Mouse (Mus musculus) hindbrain, embryonic 16.5 days (tissue): Measurements from ENCODE around the gene Map4. TPM values are rescaled to one million over a fixed set of nuclear protein-coding genes. Genes with fewer than 3 reads are reported as not detected.

Experiments
- ATAC-seq: fragments of 200-750 bp; cut with Nextera tagmentation; 2 replicates; pipeline ENCODE4 v1.8.0; 2017; ENCODE audit warnings: moderate TSS enrichment, moderate library complexity
- H3K27ac ChIP-seq: fragments of 300-500 bp; sonication (generic); 2 replicates; pipeline ENCODE4 v1.5.1; 2014; ENCODE audit warnings: low read depth, mild to moderate bottlenecking, control low read depth, low read length, moderate library complexity
- H3K27me3 ChIP-seq: fragments of 300-500 bp; sonication (generic); replicated peaks from 2 replicates; pipeline ENCODE4 v1.6.1; 2014; ENCODE audit warnings: low read length; ENCODE audit not compliant: control insufficient read depth, insufficient read depth
- H3K36me3 ChIP-seq: fragments of 300-500 bp; sonication (generic); 2 replicates; pipeline ENCODE4 v1.6.1; 2014; ENCODE audit warnings: mild to moderate bottlenecking, low read length, moderate library complexity, mixed read lengths; ENCODE audit not compliant: control insufficient read depth, insufficient read depth
- H3K4me1 ChIP-seq: fragments of 300-500 bp; sonication (generic); 2 replicates; pipeline ENCODE4 v1.6.1; 2014; ENCODE audit warnings: low read depth, low read length; ENCODE audit not compliant: control insufficient read depth, insufficient read depth
- H3K4me2 ChIP-seq: fragments of 300-500 bp; sonication (generic); 2 replicates; pipeline ENCODE4 v1.6.1; 2014; ENCODE audit warnings: mild to moderate bottlenecking, low read length, control low read depth, moderate library complexity
- H3K4me3 ChIP-seq: fragments of 300-500 bp; sonication (generic); 2 replicates; pipeline ENCODE4 v1.5.1; 2014; ENCODE audit warnings: mild to moderate bottlenecking, low read length, control low read depth, moderate library complexity
- H3K9ac ChIP-seq: fragments of 300-500 bp; sonication (generic); 2 replicates; pipeline ENCODE4 v1.6.1; 2014; ENCODE audit warnings: low read depth, mild to moderate bottlenecking, control low read depth, low read length, moderate library complexity
- H3K9me3 ChIP-seq: fragments of 300-500 bp; sonication (generic); 2 replicates; pipeline ENCODE4 v1.6.1; 2014; ENCODE audit warnings: mild to moderate bottlenecking, low read length, moderate library complexity; ENCODE audit not compliant: control insufficient read depth
- WGBS: fragments of 180-500 bp; shearing (Covaris S2); extraction: QIAGEN DNeasy Blood & Tissue Kit; methylation state at CpG from one replicate; pipeline ENCODE4 v1.1.7; 2014; 5-methylcytosine and 5-hydroxymethylcytosine counted together
- polyA plus RNA-seq: library from polyadenylated mRNA; unstranded; fragments of >200 nt; fragmentation: Nextera tagmentation; extraction: Ambion mirVana; gene quantifications from 2 replicates; pipeline ENCODE4 v1.2.1, GENCODE M21; 2015

The Map4 gene
- polyA plus RNA-seq, 1 experiment from 2014 or later, result 206 TPM

- H3K4me3 ChIP-seq, result no peak overlapping the region
- no peaks in the 10 kb centered on the region for H3K27me3 ChIP-seq
- peaks cover 56% of the 10 kb centered on the region for H3K36me3 ChIP-seq
- WGBS, result 67% methylated on average over 3 of the region's 3 CpGs
- no peaks in the 10 kb centered on the region for H3K9me3 ChIP-seq
- no peak for ATAC-seq
- H3K4me2 ChIP-seq, result no peak overlapping the region
- no peaks in the 10 kb centered on the region for H3K4me1 ChIP-seq
- no peak overlapping the region for H3K9ac ChIP-seq
- no peak overlapping the region for H3K27ac ChIP-seq
Measured at GRCm38 (mm10) chr9:110081066-110081465, 149.8 kb downstream of the Map4 start.

- no peak overlapping the region; the same call in 1 of the 2 replicates for H3K27ac ChIP-seq
- no peak overlapping the region for H3K4me3 ChIP-seq
- no peaks in the 10 kb centered on the region for H3K27me3 ChIP-seq
- H3K4me1 ChIP-seq, result no peaks in the 10 kb centered on the region
- H3K4me2 ChIP-seq, result no peak overlapping the region
- ATAC-seq, result 0 out of 2 replicates have a peak, but pooled peaks have one; percentile 19
- peaks cover 81% of the 10 kb centered on the region for H3K36me3 ChIP-seq
- 78% methylated on average over 25 of the region's 25 CpGs for whole genome bisulfite sequencing
- H3K9ac ChIP-seq, result no peak overlapping the region
- no peaks in the 10 kb centered on the region for H3K9me3 ChIP-seq
Measured at GRCm38 (mm10) chr9:110084201-110084964, 153.1 kb downstream of the Map4 start.

GRCm38 (mm10) chr9:110085693-110086092 lies 154.4 kb downstream of the Map4 start:
- Histone ChIP-seq H3K4me3 (no peak overlapping the region), H3K9ac (no peak overlapping the region), H3K9me3 (no peaks in the 10 kb centered on the region), H3K27ac (no peak overlapping the region), H3K4me1 (no peaks in the 10 kb centered on the region), H3K4me2 (no peak overlapping the region), H3K36me3 (peaks cover 82% of the 10 kb centered on the region), H3K27me3 (no peaks in the 10 kb centered on the region)
- WGBS, result 92% methylated on average over 8 of the region's 8 CpGs
- no peak for ATAC-seq

GRCm38 (mm10) chr9:110093303-110093702 lies 162.0 kb downstream of the Map4 start:
- 81% methylated on average over 4 of the region's 4 CpGs for WGBS
- Histone ChIP-seq H3K27me3 (no peaks in the 10 kb centered on the region), H3K9me3 (no peaks in the 10 kb centered on the region), H3K9ac (no peak overlapping the region), H3K4me3 (no peak overlapping the region), H3K4me1 (no peaks in the 10 kb centered on the region), H3K4me2 (no peak overlapping the region), H3K36me3 (peaks cover 66% of the 10 kb centered on the region), H3K27ac (no peak overlapping the region)
- ATAC-seq, result no peak

- Histone ChIP-seq H3K4me3 (no peak overlapping the region), H3K27ac (no peak overlapping the region), H3K27me3 (no peaks in the 10 kb centered on the region), H3K9ac (no peak overlapping the region), H3K36me3 (peaks cover 57% of the 10 kb centered on the region), H3K4me1 (no peaks in the 10 kb centered on the region; the same call in 1 of the 2 replicates), H3K4me2 (no peak overlapping the region), H3K9me3 (no peaks in the 10 kb centered on the region)
- ATAC-seq, result no peak
- WGBS, result 96% methylated on average over 4 of the region's 4 CpGs
Measured at GRCm38 (mm10) chr9:110094761-110095160, 163.5 kb downstream of the Map4 start.

- no peak overlapping the region for H3K27ac ChIP-seq
- H3K9me3 ChIP-seq, result no peaks in the 10 kb centered on the region
- no peaks in the 10 kb centered on the region for H3K27me3 ChIP-seq
- peaks cover 31% of the 10 kb centered on the region for H3K36me3 ChIP-seq
- WGBS, result 81% methylated on average over 3 of the region's 3 CpGs
- peaks cover 7% of the 10 kb centered on the region for H3K4me1 ChIP-seq
- no peak overlapping the region for H3K9ac ChIP-seq
- ATAC-seq, result no peak
- no peak overlapping the region for H3K4me3 ChIP-seq
- no peak overlapping the region for H3K4me2 ChIP-seq
Measured at GRCm38 (mm10) chr9:110097791-110098190, 166.5 kb downstream of the Map4 start.

- peak overlapping the region; percentile 5 for H3K27ac ChIP-seq
- H3K4me2 ChIP-seq, result peak overlapping the region; percentile 74
- H3K4me1 ChIP-seq, result peaks cover 7% of the 10 kb centered on the region
- no peaks in the 10 kb centered on the region for H3K27me3 ChIP-seq
- H3K9me3 ChIP-seq, result no peaks in the 10 kb centered on the region
- H3K36me3 ChIP-seq, result peaks cover 33% of the 10 kb centered on the region
- 3% methylated on average over 41 of the region's 41 CpGs for WGBS
- peak; percentile 99 for ATAC-seq
- peak overlapping the region; percentile 79 for H3K4me3 ChIP-seq
- peak overlapping the region; percentile 71 for H3K9ac ChIP-seq
Measured at GRCm38 (mm10) chr9:110100627-110101600, 169.7 kb downstream of the Map4 start.

- Histone ChIP-seq H3K27ac (peak overlapping the region; percentile 96), H3K4me3 (peak overlapping the region; percentile 79), H3K36me3 (peaks cover 13% of the 10 kb centered on the region), H3K4me1 (peaks cover 16% of the 10 kb centered on the region), H3K27me3 (no peaks in the 10 kb centered on the region), H3K9ac (peak overlapping the region; percentile 93), H3K9me3 (no peaks in the 10 kb centered on the region), H3K4me2 (peak overlapping the region; percentile 59)
- ATAC-seq, result peak; percentile 61; the same call in 1 of the 2 replicates
- WGBS, result 7% methylated on average over 10 of the region's 10 CpGs
Measured at GRCm38 (mm10) chr9:110116353-110116976, 185.2 kb downstream of the Map4 start.
